Mouse (Mus musculus) cerebellum, adult 2 months (tissue): Measurements from ENCODE around the gene Gdf15.

Experiments used
- CTCF ChIP-seq: fragments of 200-500 bp; IDR thresholded peaks from 2 replicates; pipeline ENCODE4 v1.5.1; 2011; ENCODE audit warnings: low read depth, mild to moderate bottlenecking, control low read depth, low read length, moderate library complexity, borderline replicate concordance; ENCODE audit not compliant: insufficient read depth
- POLR2A ChIP-seq: fragments of 200-500 bp; IDR thresholded peaks from 2 replicates; pipeline ENCODE4 v1.6.1; 2011; ENCODE audit warnings: low read length, control low read depth, borderline replicate concordance; ENCODE audit not compliant: insufficient read depth

GRCm38 (mm10) chr8:70657214-70657613 is 25.0 kb upstream of the Gdf15 start:
- TF ChIP-seq POLR2A = no peak
- no peak for TF ChIP-seq CTCF
